Mouse (Mus musculus): ENCODE data around the gene Ric3.

DNA sequence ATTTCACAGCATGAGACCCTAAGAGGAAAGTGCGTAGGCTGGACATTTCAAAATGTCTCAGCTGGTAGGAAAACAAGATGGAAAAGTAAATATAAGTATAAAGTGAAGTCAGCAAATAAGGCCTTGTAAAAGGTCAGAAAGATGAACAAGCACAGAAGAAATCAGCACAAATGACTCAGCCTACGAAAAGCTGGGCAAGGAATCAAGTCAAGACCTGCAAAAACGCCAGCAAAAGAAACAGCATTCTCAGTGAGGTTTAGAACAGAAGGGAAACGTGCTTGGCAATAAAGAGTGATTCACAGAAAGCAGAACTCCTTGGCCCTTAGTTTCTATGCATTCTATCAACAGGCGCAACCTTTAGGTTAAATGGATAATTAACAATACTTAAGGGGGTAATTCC, 10.8 kb downstream of the Ric3 start:
- TF ChIP-seq EP300 (IDR thresholded peaks at IDR 0.05; ENCODE audit: low read depth) (no peak), CTCF (IDR thresholded peaks at IDR 0.05; ENCODE audit: low read depth) (no peak)

Measured in liver, embryonic 14.5 days (tissue).